Mouse (Mus musculus) retina, embryonic 14.5 days (tissue): Measurements from ENCODE around the gene Coro1b.
A peak's percentile ranks its signal among the peaks of the same experiment; 100 is the strongest.

Experiments
- DNase-seq: peaks from one replicate; pipeline ENCODE4 v3.0.0-alpha.2; 2015; ENCODE audit warnings: low spot score

Coro1b gene

GRCm38 (mm10) chr19:4143759-4144268 lies 4.6 kb upstream of the Coro1b start, which contains the start of gene Cabp4:
Cabp4 (minus strand) TSS chr19:4144033.
- DNase-seq = no peak

DNA sequence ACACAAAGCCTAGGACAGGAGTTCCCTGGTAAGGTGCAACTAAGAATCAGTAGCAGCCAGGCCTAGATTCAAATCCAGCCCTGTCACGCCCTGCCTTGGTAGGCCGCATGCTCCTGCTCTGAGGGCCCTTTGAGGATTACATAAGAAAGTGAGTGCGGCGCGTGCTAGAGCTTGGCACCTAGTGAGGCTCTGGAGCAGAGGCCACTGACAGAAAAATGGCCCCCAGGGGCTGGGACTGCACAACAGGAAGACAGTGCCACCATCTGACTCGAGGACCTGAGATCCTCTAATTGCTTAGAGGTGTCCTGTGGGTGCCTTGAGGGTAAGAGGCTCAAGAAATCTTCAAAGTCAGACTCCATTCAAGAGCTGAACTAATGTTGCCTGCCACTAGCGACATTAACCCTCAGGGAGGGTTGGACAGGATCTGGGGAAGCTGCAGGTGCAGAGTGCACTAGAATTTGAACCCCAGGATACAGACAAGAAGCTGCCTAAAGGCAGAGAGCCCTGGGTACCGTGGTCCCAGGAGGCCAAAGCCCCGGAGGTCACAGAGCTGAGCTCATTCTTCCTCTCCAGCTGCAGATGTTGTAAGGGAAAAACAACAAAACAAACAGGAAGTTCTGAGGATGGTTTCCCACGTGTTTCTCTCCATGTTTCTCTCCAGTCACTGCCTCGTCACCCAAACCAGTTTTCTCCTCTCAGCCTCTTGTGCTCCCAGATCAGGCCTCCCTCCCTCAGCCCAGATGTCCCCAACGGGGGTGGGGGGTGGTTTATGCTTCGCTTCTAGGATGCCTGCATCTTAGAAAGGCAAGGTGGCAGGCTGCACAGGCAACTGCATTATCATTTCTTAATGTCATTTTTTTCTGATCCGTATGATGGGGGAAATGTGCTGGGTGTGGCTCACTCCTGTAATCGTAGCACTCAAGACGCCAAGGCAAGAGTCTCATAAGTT lies 3.6 kb upstream of the Coro1b start:
- DNase-seq = no peak

- no peak for DNase-seq
Observed at GRCm38 (mm10) chr19:4145936-4146335, 2.5 kb upstream of the Coro1b start.

DNA sequence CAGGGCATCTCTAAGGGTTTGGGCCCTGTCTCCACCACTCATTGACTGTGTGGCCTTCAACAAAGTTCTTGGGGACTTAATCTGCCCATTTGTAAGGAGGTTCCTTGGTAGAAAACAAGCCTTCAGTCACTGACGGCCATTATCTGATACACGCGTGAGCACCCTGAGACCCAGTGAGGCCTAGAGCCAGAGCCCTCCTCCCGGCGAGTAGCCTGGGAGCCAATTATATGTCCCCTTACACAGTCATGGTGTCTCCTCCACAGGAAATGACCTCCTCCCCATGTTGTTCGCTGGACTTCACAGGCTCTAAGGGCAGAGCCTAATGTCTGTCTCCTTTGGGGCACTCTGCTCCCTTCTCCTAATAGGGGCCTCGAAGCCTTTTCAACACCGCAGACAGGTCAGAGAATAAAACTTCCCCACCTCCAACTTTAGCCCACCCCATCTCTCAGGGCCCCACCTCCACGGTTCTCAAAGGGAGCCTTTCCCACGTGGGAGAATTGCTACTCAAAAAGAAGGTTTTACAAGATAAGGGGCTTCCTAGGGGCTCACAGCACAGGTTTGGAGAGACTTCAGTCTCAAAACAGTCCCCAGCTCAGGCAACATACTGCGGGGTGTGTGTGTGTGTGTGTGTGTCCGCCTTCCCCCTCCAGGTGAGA lies 1.9 kb upstream of the Coro1b start:
- no peak for DNase-seq

DNA sequence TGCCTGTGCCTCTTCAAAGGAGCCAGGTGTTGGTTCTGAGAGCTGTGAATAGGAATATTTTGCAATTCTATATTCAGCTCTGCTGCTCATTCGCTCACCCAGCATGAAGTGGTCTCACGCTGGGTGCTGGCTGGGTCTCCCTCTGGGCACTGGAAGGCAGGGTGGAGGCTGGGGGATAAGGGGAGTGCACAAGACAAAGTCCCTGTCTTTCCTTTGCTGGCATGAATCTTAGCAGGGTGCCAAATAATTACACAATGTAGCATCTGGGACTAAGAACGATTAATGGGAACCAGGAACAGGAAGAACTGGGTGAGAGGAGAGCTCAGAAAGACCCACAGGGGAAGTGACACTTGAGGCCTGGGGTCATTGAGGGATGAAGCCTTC lies 1.4 kb upstream of the Coro1b start:
- DNase-seq = no peak

GRCm38 (mm10) chr19:4147782-4148490 lies 483 bp upstream of the Coro1b start:
- DNase-seq = no peak

GRCm38 (mm10) chr19:4148819-4149218 lies 400 bp downstream of the Coro1b start:
- no peak for DNase-seq

- no peak for DNase-seq
Observed at GRCm38 (mm10) chr19:4149283-4149682, 864 bp downstream of the Coro1b start.

DNA sequence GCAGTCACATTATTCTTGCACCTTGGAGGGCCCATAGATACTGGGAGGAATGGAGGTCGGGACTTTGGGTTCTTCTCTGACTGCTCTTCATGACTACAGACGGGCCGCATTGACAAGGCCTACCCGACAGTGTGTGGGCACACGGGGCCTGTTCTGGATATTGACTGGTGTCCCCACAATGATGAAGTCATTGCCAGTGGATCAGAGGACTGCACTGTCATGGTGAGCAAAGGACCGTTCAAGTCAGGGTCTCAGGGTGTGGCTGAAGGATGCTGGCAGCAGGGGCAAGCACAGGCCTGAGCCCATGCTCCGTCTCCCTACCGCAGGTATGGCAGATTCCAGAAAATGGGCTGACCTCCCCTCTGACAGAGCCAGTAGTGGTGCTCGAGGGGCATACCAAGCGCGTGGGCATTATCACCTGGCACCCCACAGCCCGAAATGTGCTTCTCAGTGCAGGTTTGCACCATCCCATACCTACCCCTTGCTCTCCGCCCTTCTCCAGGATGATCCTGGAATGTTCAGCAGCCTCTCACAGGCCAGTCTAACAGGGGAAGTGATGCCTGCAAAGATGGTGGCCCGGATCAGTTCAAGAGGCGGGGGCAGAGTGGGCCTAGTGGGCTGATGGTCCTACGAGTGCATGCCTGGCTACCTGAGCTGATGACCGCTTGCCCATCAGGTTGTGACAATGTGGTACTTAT lies 1.5 kb downstream of the Coro1b start:
- no peak for DNase-seq

GRCm38 (mm10) chr19:4150567-4151487 lies 2.4 kb downstream of the Coro1b start:
- DNase-seq = no peak

DNA sequence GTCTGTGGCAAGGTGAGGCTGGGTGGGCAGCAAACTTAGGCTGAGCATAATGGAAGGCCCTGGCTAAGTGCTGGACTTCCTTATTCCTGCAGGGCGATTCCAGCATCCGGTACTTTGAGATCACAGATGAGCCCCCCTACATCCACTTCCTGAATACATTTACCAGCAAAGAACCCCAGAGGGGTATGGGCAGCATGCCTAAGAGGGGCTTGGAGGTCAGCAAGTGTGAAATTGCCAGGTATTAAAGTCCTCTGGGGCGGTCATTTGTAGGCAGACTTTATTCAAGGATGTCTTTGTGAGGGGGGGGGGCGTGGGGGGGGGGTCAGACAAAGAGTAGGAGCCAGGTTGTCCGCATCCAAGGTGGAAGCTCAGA lies 3.1 kb downstream of the Coro1b start:
- DNase-seq = no peak

- no peak for DNase-seq
Observed at GRCm38 (mm10) chr19:4151898-4152297, 3.5 kb downstream of the Coro1b start.

GRCm38 (mm10) chr19:4152445-4153231 lies 4.2 kb downstream of the Coro1b start:
- no peak for DNase-seq

DNA sequence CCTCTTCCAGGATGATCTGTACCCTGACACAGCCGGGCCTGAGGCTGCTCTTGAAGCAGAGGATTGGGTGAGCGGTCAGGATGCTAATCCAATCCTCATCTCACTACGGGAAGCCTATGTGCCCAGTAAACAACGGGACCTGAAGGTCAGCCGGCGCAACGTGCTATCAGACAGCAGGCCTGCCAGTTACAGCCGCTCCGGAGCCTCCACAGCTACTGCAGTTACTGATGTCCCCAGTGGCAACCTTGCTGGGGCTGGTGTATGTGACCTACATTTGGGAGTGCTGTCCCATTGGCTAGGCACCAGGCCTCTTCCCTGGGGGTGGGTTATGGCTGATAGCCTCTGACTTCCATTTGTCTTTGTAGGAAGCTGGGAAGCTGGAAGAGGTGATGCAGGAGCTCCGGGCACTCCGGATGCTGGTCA lies 4.8 kb downstream of the Coro1b start, which contains the start of gene Ptprcap:
Ptprcap (plus strand) TSS at position 373 of the 423 bp plus-strand sequence.
- peak; percentile 36 for DNase-seq

DNA sequence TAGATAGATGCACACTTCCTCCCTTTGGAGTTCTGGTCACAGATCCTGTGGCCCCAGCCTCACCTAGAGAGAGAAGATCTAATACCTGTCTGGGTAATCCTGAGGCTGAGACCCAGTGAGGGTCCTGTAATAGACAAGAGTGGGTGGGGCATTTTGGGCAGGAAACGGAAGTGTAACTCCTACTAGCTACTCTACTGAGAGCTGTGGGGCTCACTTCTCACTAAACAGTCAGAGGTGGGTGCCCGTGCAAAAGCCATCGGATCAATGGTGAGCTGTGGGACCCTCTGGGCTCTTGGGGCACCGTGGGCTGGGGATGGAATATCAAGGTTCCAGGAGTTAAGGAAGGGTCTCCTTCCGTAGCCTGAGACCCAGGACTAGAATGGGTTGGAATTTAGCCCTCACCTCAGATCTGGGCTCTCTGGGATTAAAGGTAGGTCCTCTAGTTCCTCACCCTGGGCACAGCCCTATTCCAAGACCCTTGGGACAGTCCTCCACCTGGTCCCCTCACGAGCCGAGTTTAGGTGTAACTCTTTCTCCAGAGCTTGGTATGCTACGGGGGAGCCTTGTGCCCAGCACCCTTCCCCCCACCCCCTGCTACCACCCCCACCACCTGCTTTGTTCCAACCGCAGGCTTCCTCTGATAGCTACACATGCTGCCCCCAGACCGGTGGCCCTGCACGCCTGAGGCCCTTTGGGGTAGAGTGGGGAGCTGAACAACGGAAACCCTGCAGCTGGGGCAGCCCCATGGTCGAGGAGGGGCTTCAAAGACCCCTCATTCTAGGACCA lies 6.2 kb downstream of the Coro1b start:
- DNase-seq = no peak

DNA sequence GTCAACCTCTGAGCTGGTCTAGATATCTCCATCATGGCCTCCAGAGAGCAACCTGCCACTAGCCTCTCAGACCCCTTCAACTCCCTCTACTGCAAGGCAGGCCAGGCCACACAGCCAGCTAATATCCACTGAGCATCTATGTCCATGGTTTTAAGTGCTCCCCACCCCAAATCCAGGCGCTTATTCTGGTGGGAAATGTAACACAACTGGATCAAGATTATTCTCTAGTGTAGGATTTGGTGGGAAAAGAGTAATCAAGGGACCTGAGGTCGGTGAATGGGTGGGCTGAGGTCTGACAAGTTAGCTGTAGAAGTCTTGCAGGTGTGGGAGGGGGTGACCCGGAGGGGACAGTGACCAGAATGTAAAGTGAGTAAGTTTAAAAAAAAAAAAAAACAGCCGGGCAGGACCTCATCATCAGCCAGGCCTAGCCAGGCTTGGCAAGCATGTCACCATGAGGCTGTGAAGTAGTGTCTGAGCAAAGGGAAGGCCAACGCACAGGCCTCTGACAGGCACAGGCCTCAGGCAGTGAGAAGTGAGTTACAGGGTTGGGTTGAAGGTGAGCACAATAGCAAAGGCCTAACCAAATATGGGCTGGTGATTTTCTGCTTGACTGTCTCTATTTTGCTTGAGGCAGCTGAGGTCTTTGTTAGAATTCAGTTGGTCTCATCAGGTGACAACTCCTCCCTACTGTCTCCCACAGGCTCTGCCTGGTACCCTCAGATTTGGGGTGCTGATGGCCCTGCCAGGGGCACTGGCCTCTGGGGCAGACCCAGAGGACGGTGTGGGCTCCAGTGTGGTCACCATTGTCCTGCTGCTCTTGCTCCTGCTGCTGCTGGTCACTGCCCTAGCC lies 7.0 kb downstream of the Coro1b start:
- no peak for DNase-seq

DNA sequence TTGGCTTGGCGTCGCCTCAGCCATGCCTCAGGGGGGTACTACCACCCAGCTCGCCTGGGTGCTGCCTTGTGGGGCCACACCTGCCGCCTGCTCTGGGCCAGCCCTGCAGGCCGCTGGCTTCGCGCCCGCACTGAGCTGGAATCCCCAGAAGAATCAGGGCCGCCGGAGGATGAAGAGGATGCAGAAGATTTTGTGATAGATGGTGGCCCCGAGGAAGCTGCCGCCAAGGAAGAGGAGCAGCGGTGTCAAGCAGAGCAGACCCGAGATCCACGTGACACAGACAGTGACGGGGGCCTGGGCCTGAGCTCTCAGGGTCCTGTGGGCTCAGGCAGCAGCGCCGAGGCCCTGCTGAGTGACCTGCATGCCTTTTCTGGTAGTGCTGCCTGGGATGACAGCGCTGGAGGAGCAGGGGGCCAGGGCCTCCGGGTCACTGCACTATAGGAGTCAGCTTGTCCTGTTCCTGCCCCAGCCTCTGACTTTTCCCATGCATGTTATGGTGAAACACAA lies 7.7 kb downstream of the Coro1b start:
- no peak for DNase-seq

GRCm38 (mm10) chr19:4156771-4157170 lies 8.4 kb downstream of the Coro1b start:
- DNase-seq = no peak
